Mouse (Mus musculus) G1E (cell line): Measurements from ENCODE around the gene Umps. TPM values are rescaled to one million over a fixed set of nuclear protein-coding genes. Genes with fewer than 3 reads are reported as not detected.

Experiments used
- ATAC-seq: 2 replicates; pipeline ENCODE4 v1.8.0; 2016; ENCODE audit warnings: mild to moderate bottlenecking; ENCODE audit not compliant: insufficient number of reproducible peaks, poor library complexity, low FRiP score, severe bottlenecking; ENCODE audit errors: extremely low read depth
- DNase-seq: peaks from one replicate; pipeline ENCODE4 v3.0.0; 2012; ENCODE audit warnings: low spot score
- H3K27me3 ChIP-seq: 2 replicates; pipeline ENCODE4 v1.6.1; 2012; ENCODE audit warnings: mild to moderate bottlenecking, low read length, inconsistent platforms; ENCODE audit not compliant: insufficient read depth
- H3K36me3 ChIP-seq: replicated peaks from 2 replicates; pipeline ENCODE3; 2012; ENCODE audit warnings: mild to moderate bottlenecking, inconsistent platforms
- H3K4me1 ChIP-seq: 2 replicates; pipeline ENCODE4 v1.6.1; 2012; ENCODE audit warnings: low read depth, low read length, inconsistent platforms, mixed read lengths; ENCODE audit not compliant: insufficient read depth
- H3K4me3 ChIP-seq: 2 replicates; pipeline ENCODE4 v1.5.1; 2012; ENCODE audit warnings: low read depth, mild to moderate bottlenecking, inconsistent platforms, low read length, moderate library complexity, mixed read lengths
- H3K9me3 ChIP-seq: replicated peaks from 2 replicates; pipeline ENCODE4 v1.6.1; 2012; ENCODE audit warnings: inconsistent platforms
- CTCF ChIP-seq: IDR thresholded peaks from 2 replicates; pipeline ENCODE4 v1.5.1; 2012; ENCODE audit warnings: low read depth, low read length, inconsistent platforms, mixed read lengths
- GATA1 ChIP-seq: IDR thresholded peaks from 2 replicates; pipeline ENCODE4 v1.6.1; 2012; ENCODE audit warnings: borderline replicate concordance, low read length, inconsistent platforms, mixed read lengths
- GATA2 ChIP-seq: IDR thresholded peaks from 2 replicates; pipeline ENCODE4 v1.6.1; 2012; ENCODE audit warnings: low read depth, low read length, inconsistent platforms, borderline replicate concordance
- POLR2AphosphoS5 ChIP-seq: IDR thresholded peaks from 2 replicates; pipeline ENCODE4 v1.6.1; 2012; ENCODE audit warnings: low read depth, low read length, inconsistent platforms; ENCODE audit not compliant: insufficient replicate concordance
- TAL1 ChIP-seq: conservative IDR thresholded peaks from 2 replicates; pipeline ENCODE4 v1.6.1; 2012; ENCODE audit warnings: low read depth, low read length, inconsistent platforms, mixed read lengths
- polyA plus RNA-seq: library from polyadenylated mRNA; stranded (reverse); fragments of >175 nt; gene quantifications from 2 replicates; pipeline ENCODE4 v1.2.3, GENCODE M21; 2012
- total RNA-seq, 2 experiments: library from RNA; stranded (forward) in 1 of 2; stranded (reverse) in 1 of 2; fragments of 200-1000 nt in 1 of 2; fragments of >200 nt in 1 of 2; fragmentation: Nextera tagmentation in 1 of 2; gene quantifications; 2 replicates each; pipeline ENCODE4 v1.2.3; 2014 to 2017

Gene Umps
- total and polyA plus RNA-seq, 3 experiments = 35.6 to 80.9 (median 38.0) TPM

DNA sequence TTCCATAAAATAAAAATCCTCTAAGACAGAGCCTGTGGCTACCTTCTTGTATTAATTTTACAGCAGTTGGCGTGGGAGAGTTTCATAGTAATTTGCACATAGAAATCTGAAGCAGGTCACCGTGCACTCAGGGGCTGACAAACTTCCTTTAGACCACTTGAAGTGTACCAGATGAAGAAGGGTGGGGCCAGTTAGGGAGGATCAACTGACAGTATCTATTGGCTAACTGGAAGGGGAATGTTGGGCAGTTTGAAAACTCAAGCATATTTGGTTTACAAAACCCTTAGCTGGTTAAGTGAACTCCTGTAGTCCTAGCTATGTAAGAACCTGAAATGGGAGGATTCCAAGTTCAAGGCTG lies 424 bp upstream of the Umps start:
- no peak for TF ChIP-seq TAL1
- TF ChIP-seq GATA2 = no peak
- TF ChIP-seq CTCF = no peak
- no peak for TF ChIP-seq POLR2AphosphoS5
- no peak for TF ChIP-seq GATA1
- DNase-seq (peak; percentile 31), ATAC-seq (0 out of 2 replicates have a peak, but pooled peaks have one; percentile 24)
- Histone ChIP-seq H3K36me3 (peaks cover 22% of the 10 kb centered on the region), H3K27me3 (peaks cover 5% of the 10 kb centered on the region; the same call in 1 of the 2 replicates), H3K4me3 (peak overlapping the region; percentile 93), H3K4me1 (peaks cover 29% of the 10 kb centered on the region), H3K9me3 (no peaks in the 10 kb centered on the region)

- ATAC-seq (no peak), DNase-seq (no peak)
- Histone ChIP-seq H3K4me1 (peaks cover 40% of the 10 kb centered on the region), H3K9me3 (no peaks in the 10 kb centered on the region), H3K4me3 (peak overlapping the region; percentile 93), H3K36me3 (peaks cover 34% of the 10 kb centered on the region), H3K27me3 (peaks cover 3% of the 10 kb centered on the region; the same call in 1 of the 2 replicates)
- TF ChIP-seq POLR2AphosphoS5 (no peak), GATA2 (no peak), GATA1 (no peak), TAL1 (no peak), CTCF (no peak)
Observed at GRCm38 (mm10) chr16:33965878-33966537, 830 bp downstream of the Umps start.

GRCm38 (mm10) chr16:33963509-33963908 lies 3.3 kb downstream of the Umps start:
- ATAC-seq = no peak
- DNase-seq = no peak
- peaks cover 55% of the 10 kb centered on the region for H3K4me1 ChIP-seq
- peaks cover 59% of the 10 kb centered on the region for H3K36me3 ChIP-seq
- no peak for TF ChIP-seq TAL1
- TF ChIP-seq CTCF = no peak
- TF ChIP-seq GATA1 = no peak
- TF ChIP-seq GATA2 = no peak
- TF ChIP-seq POLR2AphosphoS5 = no peak
- H3K4me3 ChIP-seq = no peak overlapping the region
- no peaks in the 10 kb centered on the region for H3K27me3 ChIP-seq
- H3K9me3 ChIP-seq = no peaks in the 10 kb centered on the region

GRCm38 (mm10) chr16:33954793-33955192 lies 12.0 kb downstream of the Umps start:
- no peak; the same call in 1 of the 2 replicates for ATAC-seq
- no peaks in the 10 kb centered on the region for H3K9me3 ChIP-seq
- peaks cover 34% of the 10 kb centered on the region for H3K4me1 ChIP-seq
- peaks cover 92% of the 10 kb centered on the region for H3K36me3 ChIP-seq
- H3K4me3 ChIP-seq = no peak overlapping the region
- no peak for DNase-seq
- TF ChIP-seq POLR2AphosphoS5 (no peak), CTCF (no peak), TAL1 (no peak), GATA1 (no peak), GATA2 (no peak)
- no peaks in the 10 kb centered on the region for H3K27me3 ChIP-seq

- peaks cover 75% of the 10 kb centered on the region for H3K36me3 ChIP-seq
- no peak for ATAC-seq
- H3K4me1 ChIP-seq = peaks cover 30% of the 10 kb centered on the region
- peaks cover 9% of the 10 kb centered on the region; the same call in 1 of the 2 replicates for H3K27me3 ChIP-seq
- DNase-seq = no peak
- TF ChIP-seq TAL1 (no peak), GATA2 (no peak), GATA1 (no peak), CTCF (no peak), POLR2AphosphoS5 (no peak)
- H3K4me3 ChIP-seq = no peak overlapping the region
- no peaks in the 10 kb centered on the region for H3K9me3 ChIP-seq
Observed at GRCm38 (mm10) chr16:33953008-33953407, 13.8 kb downstream of the Umps start.

DNA sequence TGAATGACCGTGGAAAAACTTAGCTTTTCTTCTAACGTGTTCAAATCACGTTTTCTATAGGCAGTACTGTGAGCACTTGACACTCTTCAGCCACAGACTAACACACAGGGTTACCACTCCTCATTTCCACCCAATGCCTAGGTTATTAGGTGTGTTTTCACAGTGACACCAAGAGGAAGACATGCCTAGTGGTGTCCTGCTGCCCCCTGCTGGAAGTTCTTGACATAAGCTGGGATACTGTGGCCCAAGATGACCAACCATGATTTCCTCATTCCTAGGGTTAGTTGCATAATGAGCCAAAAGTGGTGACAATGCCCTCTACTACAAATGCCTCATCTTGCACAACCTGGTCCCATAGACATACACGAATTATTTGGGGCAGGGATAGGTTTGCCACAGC lies 16.0 kb downstream of the Umps start:
- Histone ChIP-seq H3K27me3 (peaks cover 25% of the 10 kb centered on the region), H3K4me3 (no peak overlapping the region), H3K4me1 (peaks cover 18% of the 10 kb centered on the region), H3K36me3 (peaks cover 53% of the 10 kb centered on the region), H3K9me3 (no peaks in the 10 kb centered on the region)
- TF ChIP-seq TAL1 (no peak), GATA1 (no peak), POLR2AphosphoS5 (no peak), CTCF (peak; percentile 95), GATA2 (no peak)
- ATAC-seq (peak; percentile 22; the same call in 1 of the 2 replicates), DNase-seq (peak; percentile 46)
